Mouse (Mus musculus) liver, adult (tissue): ENCODE results near the gene Hist3h2ba.

Experiments used
- GATA4 ChIP-seq: IDR thresholded peaks from 2 replicates; pipeline ENCODE4 v1.6.1; 2014; ENCODE audit warnings: mild to moderate bottlenecking, low read length; ENCODE audit not compliant: insufficient replicate concordance

The Hist3h2ba gene

DNA sequence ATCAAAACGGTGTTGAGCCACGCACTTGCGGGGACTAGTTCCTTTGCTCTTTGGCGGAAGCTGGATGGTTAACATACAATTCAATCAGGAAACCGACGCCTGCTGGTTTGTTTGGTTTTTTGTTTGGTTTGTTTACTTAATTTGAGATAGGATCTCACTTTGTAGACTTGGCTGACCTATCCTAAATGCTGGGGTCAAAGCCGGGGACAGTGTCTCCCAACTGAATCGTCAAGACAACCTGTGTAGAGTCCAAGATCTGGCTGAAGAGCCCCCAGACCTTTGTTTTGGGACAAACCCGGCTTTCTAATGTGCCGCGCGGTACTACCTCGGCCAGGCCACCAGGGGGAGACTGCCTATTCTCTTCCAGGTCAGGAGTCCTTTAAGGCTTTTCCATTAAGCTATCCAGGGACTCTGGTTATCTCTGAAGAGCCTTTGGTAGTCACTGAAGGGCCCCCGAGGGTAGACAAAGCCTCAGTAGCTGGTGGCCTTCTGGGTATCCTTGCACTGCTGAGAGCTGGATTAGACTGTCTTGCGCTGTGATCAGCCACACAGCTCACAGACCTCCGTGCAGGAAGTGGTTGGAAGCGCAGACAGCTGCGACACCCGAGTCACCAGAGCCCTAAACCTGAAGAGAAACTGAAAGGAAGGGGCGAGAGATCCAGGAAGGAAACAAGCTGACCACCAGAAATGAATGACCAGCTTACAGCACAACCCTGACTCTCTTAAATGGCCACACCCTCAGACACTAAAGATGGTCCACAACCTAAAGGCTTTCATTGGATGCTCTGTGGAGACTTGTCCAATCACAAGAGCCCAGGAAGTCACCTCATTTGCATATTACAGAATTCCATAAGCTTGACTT is 20.7 kb upstream of the Hist3h2ba start:
- peak; percentile 29; the same call in 1 of the 2 replicates for TF ChIP-seq GATA4

GRCm38 (mm10) chr11:58929055-58929454 is 19.7 kb upstream of the Hist3h2ba start:
- TF ChIP-seq GATA4, result no peak

DNA sequence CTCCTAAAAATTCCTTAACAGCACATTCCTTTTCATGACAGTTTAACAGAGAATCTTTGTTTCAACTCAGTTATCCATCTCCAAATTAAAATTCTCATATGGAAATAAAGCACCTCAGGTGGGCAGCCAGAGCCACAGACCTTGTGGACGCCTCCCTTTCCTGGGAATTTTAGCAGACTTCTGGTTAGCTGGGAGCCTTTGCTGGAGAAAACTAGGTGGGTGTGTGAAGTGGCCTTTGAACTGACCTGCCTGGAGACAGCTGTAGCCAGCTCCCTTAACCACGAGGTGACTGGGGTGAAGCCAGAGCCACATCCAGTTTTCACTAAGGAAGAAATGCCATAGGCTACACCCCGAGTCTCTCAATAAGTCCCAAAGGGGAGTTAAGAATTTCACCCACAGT is 19.1 kb upstream of the Hist3h2ba start:
- TF ChIP-seq GATA4, result no peak

DNA sequence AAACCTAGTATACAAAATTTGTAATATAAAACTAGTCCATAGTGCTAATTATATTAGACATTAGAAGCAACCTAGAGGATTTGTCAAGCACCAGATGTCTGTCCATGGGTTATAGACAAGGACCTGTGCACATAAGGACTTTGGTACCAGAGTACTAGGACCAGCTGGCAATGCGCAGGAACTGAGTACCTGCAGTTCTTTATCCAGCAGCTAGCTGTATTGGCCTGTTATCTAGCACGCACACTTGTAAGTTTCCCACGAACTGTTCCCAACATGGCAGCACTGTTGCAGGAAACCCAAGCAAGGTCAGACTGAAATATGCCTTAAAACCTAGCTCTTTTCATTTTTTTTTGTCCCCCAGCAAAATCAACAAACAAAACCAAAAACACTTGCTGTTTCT is 18.5 kb upstream of the Hist3h2ba start:
- no peak for TF ChIP-seq GATA4

- TF ChIP-seq GATA4, result no peak
Observed at GRCm38 (mm10) chr11:58931576-58931975, 17.1 kb upstream of the Hist3h2ba start.

- TF ChIP-seq GATA4, result no peak
Observed at GRCm38 (mm10) chr11:58937909-58938308, 10.8 kb upstream of the Hist3h2ba start.

DNA sequence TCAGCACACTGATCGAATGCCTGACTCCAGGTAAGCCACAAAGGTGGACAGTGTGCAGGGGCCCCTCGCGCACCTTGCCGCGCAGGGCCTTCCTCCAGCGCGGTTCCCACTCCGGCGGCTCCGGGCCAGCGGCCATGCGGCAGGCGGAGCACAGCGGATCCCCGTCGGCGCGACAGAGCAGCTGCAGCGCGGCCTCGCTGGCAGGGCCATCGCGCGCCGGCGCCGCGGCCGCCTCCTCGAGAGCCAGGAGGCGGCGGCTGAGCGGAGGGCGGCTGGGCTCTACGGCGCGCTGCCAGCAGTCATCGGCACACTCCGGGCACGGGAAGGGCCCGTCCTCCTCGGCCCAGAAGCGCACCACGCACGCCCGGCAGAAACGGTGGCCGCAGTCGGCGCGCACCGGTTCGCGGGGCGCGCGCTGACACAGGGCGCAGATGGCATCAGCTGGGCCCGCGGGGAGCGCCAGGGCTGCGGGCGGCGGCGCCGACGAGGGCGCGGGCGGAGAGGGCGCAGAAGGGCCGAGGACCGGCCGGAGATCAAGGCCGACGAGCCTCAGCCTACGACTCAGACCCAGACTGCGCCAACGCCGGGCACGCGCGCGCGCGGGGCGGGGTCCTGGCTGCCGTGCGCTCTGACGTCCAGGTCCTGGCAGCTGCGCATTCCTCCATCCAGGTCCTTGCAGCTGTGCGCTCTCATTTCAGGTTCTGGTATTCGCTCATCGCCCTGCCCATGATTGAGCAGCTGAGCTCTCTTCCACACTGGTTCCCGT is 10.2 kb upstream of the Hist3h2ba start, which contains the start of gene Rnf187:
Rnf187 (minus strand) TSS at position 595 of the 766 bp plus-strand sequence.
- TF ChIP-seq GATA4, result peak; percentile 31; the same call in 1 of the 2 replicates

- TF ChIP-seq GATA4, result no peak
Observed at GRCm38 (mm10) chr11:58939088-58939439, 9.7 kb upstream of the Hist3h2ba start.

GRCm38 (mm10) chr11:58944136-58944535 is 4.6 kb upstream of the Hist3h2ba start:
- no peak for TF ChIP-seq GATA4

GRCm38 (mm10) chr11:58947306-58947705 is 1.4 kb upstream of the Hist3h2ba start:
- TF ChIP-seq GATA4, result no peak

GRCm38 (mm10) chr11:58947798-58948528 is 757 bp upstream of the Hist3h2ba start:
- TF ChIP-seq GATA4, result no peak

GRCm38 (mm10) chr11:58949480-58950431 is 1.0 kb downstream of the Hist3h2ba start:
- TF ChIP-seq GATA4, result no peak

GRCm38 (mm10) chr11:58951210-58951609 is 2.5 kb downstream of the Hist3h2ba start:
- TF ChIP-seq GATA4, result no peak
